Mouse (Mus musculus): ENCODE measurements around the gene Zcwpw1. TPM values are rescaled to one million over a fixed set of nuclear protein-coding genes. Genes with fewer than 3 reads are reported as not detected.
A peak's percentile ranks its signal among the peaks of the same experiment; 100 is the strongest.

The Zcwpw1 gene
- polyA plus RNA-seq, 1 experiment from 2014 or later: 14.4 TPM

DNA sequence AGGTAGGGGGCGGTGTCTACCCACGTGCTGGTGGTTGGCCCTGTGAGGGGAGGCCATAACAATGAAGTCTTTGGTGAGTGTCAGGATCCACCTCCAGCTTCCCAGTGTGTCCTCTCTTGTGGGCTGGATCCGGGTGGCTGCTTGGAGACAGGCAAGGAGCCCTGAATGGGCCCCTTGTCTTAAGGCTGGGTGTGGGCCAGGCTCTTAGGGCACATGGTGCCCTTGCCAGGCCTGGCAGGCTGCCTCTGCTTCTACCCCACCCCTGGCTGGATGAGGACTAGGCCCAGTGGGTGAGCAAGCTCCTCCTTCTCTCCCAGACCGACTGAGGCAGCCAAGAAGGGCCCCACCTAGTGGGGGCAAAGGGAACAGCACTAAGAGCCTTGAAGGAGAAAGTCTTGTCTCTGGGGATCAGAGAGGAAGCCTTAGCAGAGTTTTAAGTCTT, 27.6 kb upstream of the Zcwpw1 start:
- Histone ChIP-seq H3K9ac (ENCODE audit: low read length) (no peak overlapping the region), H3K4me2 (ENCODE audit: low read length) (no peak overlapping the region), H3K36me3 (ENCODE audit: control insufficient read depth, insufficient read depth, low read length) (peaks cover 32% of the 10 kb centered on the region), H3K4me3 (ENCODE audit: low read depth, low read length) (no peak overlapping the region), H3K27ac (ENCODE audit: low read depth) (no peak overlapping the region), H3K4me1 (replicated peaks; ENCODE audit: control insufficient read depth, insufficient read depth, low read length) (no peaks in the 10 kb centered on the region), H3K9me3 (ENCODE audit: control insufficient read depth, low read length) (no peaks in the 10 kb centered on the region), H3K27me3 (replicated peaks; ENCODE audit: control insufficient read depth, insufficient read depth, low read length) (no peaks in the 10 kb centered on the region)
- DNase-seq (ENCODE audit: low spot score): peak; percentile 85
- 34% methylated on average over 4 of the region's 4 CpGs for WGBS
- ATAC-seq (replicated peaks; ENCODE audit: low FRiP score, low TSS enrichment, low read depth): peak; percentile 71

DNA sequence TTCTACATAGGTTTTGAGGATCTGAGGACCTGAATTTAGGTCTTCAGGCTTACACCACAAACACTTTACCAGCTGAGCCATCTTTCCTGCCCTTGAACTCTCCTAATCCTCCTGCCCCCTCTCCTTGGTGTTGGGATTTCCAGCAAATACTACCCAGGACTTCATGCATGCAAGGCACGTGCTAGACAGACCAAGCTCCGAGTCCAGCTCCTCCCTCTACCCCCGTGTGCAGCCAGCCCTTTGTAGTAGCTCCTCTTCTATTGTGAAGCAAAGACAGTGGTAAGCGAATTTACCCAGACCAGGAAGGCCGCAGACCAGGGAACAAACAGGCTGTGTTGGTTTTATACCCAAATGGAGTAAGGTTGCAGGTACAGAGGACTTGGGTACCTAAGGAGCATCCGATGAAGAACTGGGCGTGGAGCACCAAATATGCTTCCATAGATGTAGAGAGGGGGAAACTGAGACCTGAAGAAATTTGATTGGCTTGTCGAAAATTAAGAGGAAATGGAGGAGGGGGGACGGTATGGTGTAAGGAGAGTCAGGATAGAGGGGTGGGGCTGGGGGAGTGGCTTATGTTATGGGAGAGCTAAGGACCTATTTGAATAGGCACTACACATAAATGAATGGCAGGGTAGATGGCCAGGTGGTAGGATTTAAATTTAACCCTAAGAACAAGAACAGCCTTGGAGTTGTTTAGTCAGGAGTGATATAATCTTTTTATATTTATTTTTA, 22.8 kb upstream of the Zcwpw1 start:
- no peaks in the 10 kb centered on the region for H3K36me3 ChIP-seq (ENCODE audit: control insufficient read depth, insufficient read depth, low read length)
- H3K4me3 ChIP-seq (ENCODE audit: low read depth, low read length): no peak overlapping the region
- ATAC-seq (replicated peaks; ENCODE audit: low FRiP score, low TSS enrichment, low read depth) (no peak), DNase-seq (ENCODE audit: low spot score) (no peak)
- no peak overlapping the region for H3K27ac ChIP-seq (ENCODE audit: low read depth)
- no peak overlapping the region for H3K4me2 ChIP-seq (ENCODE audit: low read length)
- no peaks in the 10 kb centered on the region for H3K9me3 ChIP-seq (ENCODE audit: control insufficient read depth, low read length)
- no peak overlapping the region for H3K9ac ChIP-seq (ENCODE audit: low read length)
- H3K27me3 ChIP-seq (replicated peaks; ENCODE audit: control insufficient read depth, insufficient read depth, low read length): no peaks in the 10 kb centered on the region
- H3K4me1 ChIP-seq (replicated peaks; ENCODE audit: control insufficient read depth, insufficient read depth, low read length): no peaks in the 10 kb centered on the region
- WGBS: 60% methylated on average over 9 of the region's 9 CpGs

GRCm38 (mm10) chr5:137766270-137766669, 21.3 kb upstream of the Zcwpw1 start:
- ATAC-seq (replicated peaks; ENCODE audit: low FRiP score, low TSS enrichment, low read depth): no peak
- DNase-seq (ENCODE audit: low spot score): no peak
- Histone ChIP-seq H3K27ac (ENCODE audit: low read depth) (no peak overlapping the region), H3K4me1 (replicated peaks; ENCODE audit: control insufficient read depth, insufficient read depth, low read length) (no peaks in the 10 kb centered on the region), H3K4me3 (ENCODE audit: low read depth, low read length) (no peak overlapping the region), H3K9ac (ENCODE audit: low read length) (no peak overlapping the region), H3K9me3 (ENCODE audit: control insufficient read depth, low read length) (no peaks in the 10 kb centered on the region), H3K27me3 (replicated peaks; ENCODE audit: control insufficient read depth, insufficient read depth, low read length) (no peaks in the 10 kb centered on the region), H3K36me3 (ENCODE audit: control insufficient read depth, insufficient read depth, low read length) (no peaks in the 10 kb centered on the region), H3K4me2 (ENCODE audit: low read length) (no peak overlapping the region)
- WGBS: 60% methylated on average over 3 of the region's 3 CpGs

GRCm38 (mm10) chr5:137768475-137768874, 19.1 kb upstream of the Zcwpw1 start:
- H3K4me3 ChIP-seq (ENCODE audit: low read depth, low read length): no peak overlapping the region
- H3K9ac ChIP-seq (ENCODE audit: low read length): no peak overlapping the region
- 67% methylated on average over 1 of the region's 1 CpGs for WGBS
- no peak for DNase-seq (ENCODE audit: low spot score)
- no peak for ATAC-seq (replicated peaks; ENCODE audit: low FRiP score, low TSS enrichment, low read depth)
- H3K27me3 ChIP-seq (replicated peaks; ENCODE audit: control insufficient read depth, insufficient read depth, low read length): no peaks in the 10 kb centered on the region
- no peak overlapping the region for H3K27ac ChIP-seq (ENCODE audit: low read depth)
- H3K4me1 ChIP-seq (replicated peaks; ENCODE audit: control insufficient read depth, insufficient read depth, low read length): no peaks in the 10 kb centered on the region
- no peaks in the 10 kb centered on the region for H3K9me3 ChIP-seq (ENCODE audit: control insufficient read depth, low read length)
- no peak overlapping the region for H3K4me2 ChIP-seq (ENCODE audit: low read length)
- no peaks in the 10 kb centered on the region for H3K36me3 ChIP-seq (ENCODE audit: control insufficient read depth, insufficient read depth, low read length)

- WGBS: 43% methylated on average over 2 of the region's 2 CpGs
- DNase-seq (ENCODE audit: low spot score): peak; percentile 75
- H3K4me3 ChIP-seq (ENCODE audit: low read depth, low read length): no peak overlapping the region
- H3K4me2 ChIP-seq (ENCODE audit: low read length): no peak overlapping the region
- H3K9me3 ChIP-seq (ENCODE audit: control insufficient read depth, low read length): no peaks in the 10 kb centered on the region
- H3K36me3 ChIP-seq (ENCODE audit: control insufficient read depth, insufficient read depth, low read length): no peaks in the 10 kb centered on the region
- no peak overlapping the region for H3K9ac ChIP-seq (ENCODE audit: low read length)
- ATAC-seq (replicated peaks; ENCODE audit: low FRiP score, low TSS enrichment, low read depth): 0 out of 2 replicates have a peak, but pooled peaks have one; percentile 55
- H3K27ac ChIP-seq (ENCODE audit: low read depth): no peak overlapping the region
- H3K27me3 ChIP-seq (replicated peaks; ENCODE audit: control insufficient read depth, insufficient read depth, low read length): no peaks in the 10 kb centered on the region
- H3K4me1 ChIP-seq (replicated peaks; ENCODE audit: control insufficient read depth, insufficient read depth, low read length): no peaks in the 10 kb centered on the region
Observed at GRCm38 (mm10) chr5:137770709-137771108, 16.9 kb upstream of the Zcwpw1 start.

GRCm38 (mm10) chr5:137772755-137773154, 14.8 kb upstream of the Zcwpw1 start:
- Histone ChIP-seq H3K4me1 (replicated peaks; ENCODE audit: control insufficient read depth, insufficient read depth, low read length) (peaks cover 3% of the 10 kb centered on the region; the same call in 1 of the 2 replicates), H3K36me3 (ENCODE audit: control insufficient read depth, insufficient read depth, low read length) (no peaks in the 10 kb centered on the region), H3K4me3 (ENCODE audit: low read depth, low read length) (no peak overlapping the region), H3K27me3 (replicated peaks; ENCODE audit: control insufficient read depth, insufficient read depth, low read length) (no peaks in the 10 kb centered on the region), H3K9ac (ENCODE audit: low read length) (no peak overlapping the region), H3K4me2 (ENCODE audit: low read length) (no peak overlapping the region), H3K9me3 (ENCODE audit: control insufficient read depth, low read length) (no peaks in the 10 kb centered on the region), H3K27ac (ENCODE audit: low read depth) (no peak overlapping the region)
- no peak for ATAC-seq (replicated peaks; ENCODE audit: low FRiP score, low TSS enrichment, low read depth)
- no peak for DNase-seq (ENCODE audit: low spot score)

GRCm38 (mm10) chr5:137775587-137776290, 11.9 kb upstream of the Zcwpw1 start:
- no peaks in the 10 kb centered on the region for H3K9me3 ChIP-seq (ENCODE audit: control insufficient read depth, low read length)
- no peaks in the 10 kb centered on the region for H3K27me3 ChIP-seq (replicated peaks; ENCODE audit: control insufficient read depth, insufficient read depth, low read length)
- H3K4me2 ChIP-seq (ENCODE audit: low read length): no peak overlapping the region
- H3K9ac ChIP-seq (ENCODE audit: low read length): no peak overlapping the region
- ATAC-seq (replicated peaks; ENCODE audit: low FRiP score, low TSS enrichment, low read depth) (no peak), DNase-seq (ENCODE audit: low spot score) (no peak)
- 0 out of 2 replicates have a peak overlapping the region, but pooled peaks have one; percentile 33 for H3K27ac ChIP-seq (ENCODE audit: low read depth)
- 83% methylated on average over 2 of the region's 2 CpGs for WGBS
- H3K4me3 ChIP-seq (ENCODE audit: low read depth, low read length): no peak overlapping the region
- H3K36me3 ChIP-seq (ENCODE audit: control insufficient read depth, insufficient read depth, low read length): peaks cover 8% of the 10 kb centered on the region
- H3K4me1 ChIP-seq (replicated peaks; ENCODE audit: control insufficient read depth, insufficient read depth, low read length): peaks cover 15% of the 10 kb centered on the region

- 0 out of 2 replicates have a peak overlapping the region, but pooled peaks have one; percentile 33 for H3K27ac ChIP-seq (ENCODE audit: low read depth)
- no peaks in the 10 kb centered on the region for H3K27me3 ChIP-seq (replicated peaks; ENCODE audit: control insufficient read depth, insufficient read depth, low read length)
- H3K9me3 ChIP-seq (ENCODE audit: control insufficient read depth, low read length): no peaks in the 10 kb centered on the region
- peak; percentile 65 for DNase-seq (ENCODE audit: low spot score)
- no peak overlapping the region for H3K4me2 ChIP-seq (ENCODE audit: low read length)
- no peak overlapping the region for H3K4me3 ChIP-seq (ENCODE audit: low read depth, low read length)
- 27% methylated on average over 5 of the region's 5 CpGs for WGBS
- peaks cover 15% of the 10 kb centered on the region for H3K36me3 ChIP-seq (ENCODE audit: control insufficient read depth, insufficient read depth, low read length)
- H3K9ac ChIP-seq (ENCODE audit: low read length): no peak overlapping the region
- 0 out of 2 replicates have a peak, but pooled peaks have one; percentile 39 for ATAC-seq (replicated peaks; ENCODE audit: low FRiP score, low TSS enrichment, low read depth)
- H3K4me1 ChIP-seq (replicated peaks; ENCODE audit: control insufficient read depth, insufficient read depth, low read length): peaks cover 15% of the 10 kb centered on the region
Observed at GRCm38 (mm10) chr5:137776408-137776918, 11.1 kb upstream of the Zcwpw1 start.
